Mouse (Mus musculus): ENCODE measurements around the gene Cyp2ab1.
"Not testable (repeated sequence)": the region's sequence is repeated elsewhere in the genome, so short reads cannot be mapped to it uniquely, and the experiment has no call there.

Gene Cyp2ab1

DNA sequence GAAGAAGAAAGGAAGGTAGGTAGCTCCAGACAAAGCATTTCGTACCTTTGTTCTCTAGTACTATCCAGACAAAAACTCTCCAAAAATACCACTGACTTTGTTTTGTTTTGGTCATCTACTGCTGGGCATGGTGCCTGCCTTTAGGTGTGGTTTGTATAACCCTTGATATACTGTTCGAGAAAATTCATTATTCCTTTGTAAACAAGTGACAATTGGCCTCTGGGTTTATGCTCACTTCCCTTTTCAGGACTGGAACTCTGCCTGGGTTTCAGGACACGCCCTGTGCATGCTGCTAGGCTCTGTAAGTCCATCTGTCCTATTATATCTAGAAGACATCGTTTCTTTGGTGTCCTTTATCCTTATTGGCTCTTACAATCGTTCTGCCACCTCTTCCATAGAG, at the start of gene Cyp2ab1:
Cyp2ab1 (minus strand) TSS at position 119 of the 400 bp plus-strand sequence.
- no peak for DNase-seq (ENCODE audit: low spot score)

GRCm38 (mm10) chr16:20371731-20372130, 46.5 kb upstream of the Cyp2ab1 start:
- DNase-seq (ENCODE audit: low spot score), result peak; percentile 9

GRCm38 (mm10) chr16:20368221-20368620, 43.0 kb upstream of the Cyp2ab1 start:
- no peak for DNase-seq (ENCODE audit: low spot score)

GRCm38 (mm10) chr16:20362121-20362520, 36.9 kb upstream of the Cyp2ab1 start:
- no peak for DNase-seq (ENCODE audit: low spot score)

- DNase-seq (ENCODE audit: low spot score), result not testable (repeated sequence)
Observed at GRCm38 (mm10) chr16:20361496-20361895, 36.3 kb upstream of the Cyp2ab1 start.

- DNase-seq (ENCODE audit: low spot score), result no peak
Observed at GRCm38 (mm10) chr16:20359643-20360295, 34.6 kb upstream of the Cyp2ab1 start.

DNA sequence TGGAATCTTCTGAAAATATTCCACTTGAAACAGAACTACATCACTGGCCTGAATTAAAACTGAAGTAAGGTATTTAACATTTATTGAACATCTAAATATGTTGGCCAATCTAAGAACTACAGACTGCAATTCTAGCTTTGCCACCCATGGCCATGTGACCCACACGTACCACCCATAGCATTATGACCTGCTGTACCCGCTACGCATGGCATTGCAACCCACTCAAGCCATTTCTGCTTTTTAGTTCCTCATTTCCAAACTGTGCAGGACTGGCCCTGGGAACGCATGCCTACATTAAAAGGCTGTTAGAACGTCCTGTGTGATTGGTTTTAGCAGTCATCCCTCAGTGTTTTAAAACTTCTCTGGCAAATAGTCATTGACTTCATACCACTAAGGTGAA, 32.6 kb upstream of the Cyp2ab1 start:
- DNase-seq (ENCODE audit: low spot score), result no peak

DNA sequence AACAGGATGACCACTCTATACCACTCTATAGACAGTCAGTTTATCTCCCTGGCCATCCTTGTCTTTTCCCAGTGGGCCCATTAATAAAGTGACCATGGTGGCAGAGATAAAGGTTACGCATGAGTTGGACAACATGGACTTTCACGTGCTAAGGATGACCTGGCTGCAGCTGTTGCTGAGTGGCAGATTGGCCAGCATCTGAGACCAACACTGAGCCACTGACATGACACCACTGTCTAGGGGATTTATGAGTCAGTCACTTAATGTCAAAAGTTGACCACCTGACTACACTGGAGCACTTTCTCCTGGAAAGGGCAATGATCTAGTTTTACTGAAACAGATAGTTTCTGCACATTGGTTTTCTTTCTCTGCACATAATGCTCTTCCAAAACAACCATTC, 29.6 kb upstream of the Cyp2ab1 start:
- DNase-seq (ENCODE audit: low spot score), result no peak

GRCm38 (mm10) chr16:20354011-20354410, 28.8 kb upstream of the Cyp2ab1 start:
- no peak for DNase-seq (ENCODE audit: low spot score)

- DNase-seq (ENCODE audit: low spot score), result no peak
Observed at GRCm38 (mm10) chr16:20345464-20345863, 20.3 kb upstream of the Cyp2ab1 start.

DNA sequence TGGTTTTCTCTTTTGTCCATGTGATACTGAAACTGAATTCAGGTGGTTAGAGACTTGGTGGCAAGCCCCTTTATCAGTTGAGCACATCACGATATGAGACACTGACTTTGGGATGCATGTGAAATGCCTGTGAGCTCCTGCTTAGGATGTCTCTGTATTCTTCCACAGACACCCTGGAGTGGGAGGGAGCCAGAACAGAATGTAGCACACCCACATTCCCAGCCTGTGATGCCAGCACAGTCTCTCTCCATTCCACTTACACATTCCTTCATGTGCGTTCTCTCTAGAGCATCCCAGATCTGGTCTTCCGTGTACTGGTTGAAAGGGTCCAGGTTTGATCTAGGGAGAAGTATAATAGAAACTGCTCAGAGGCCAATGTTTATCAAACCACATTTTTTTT, 13.4 kb upstream of the Cyp2ab1 start:
- DNase-seq (ENCODE audit: low spot score), result no peak

- DNase-seq (ENCODE audit: low spot score), result no peak
Observed at GRCm38 (mm10) chr16:20334918-20335317, 9.7 kb upstream of the Cyp2ab1 start.

- no peak for DNase-seq (ENCODE audit: low spot score)
Observed at GRCm38 (mm10) chr16:20328306-20328705, 3.1 kb upstream of the Cyp2ab1 start.

DNA sequence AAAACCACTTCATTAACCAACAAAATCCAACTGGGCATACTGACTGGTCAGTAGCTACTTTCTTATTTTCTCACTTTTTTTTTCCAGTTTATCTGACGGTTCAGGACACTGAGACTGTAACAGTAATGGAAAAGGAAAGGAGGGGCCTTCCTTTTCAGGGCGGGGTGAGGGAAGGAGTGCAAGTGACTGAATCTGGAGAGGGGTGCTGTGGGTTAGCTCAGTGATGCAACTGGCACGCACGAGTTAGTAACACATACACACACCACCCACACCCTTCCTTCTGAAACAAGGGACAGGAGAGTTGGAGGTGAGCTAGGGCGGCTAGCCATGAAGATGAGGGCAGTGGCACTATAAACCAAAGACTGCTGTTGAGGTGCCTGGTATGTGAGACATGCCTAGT, 1.3 kb downstream of the Cyp2ab1 start:
- no peak for DNase-seq (ENCODE audit: low spot score)

DNA sequence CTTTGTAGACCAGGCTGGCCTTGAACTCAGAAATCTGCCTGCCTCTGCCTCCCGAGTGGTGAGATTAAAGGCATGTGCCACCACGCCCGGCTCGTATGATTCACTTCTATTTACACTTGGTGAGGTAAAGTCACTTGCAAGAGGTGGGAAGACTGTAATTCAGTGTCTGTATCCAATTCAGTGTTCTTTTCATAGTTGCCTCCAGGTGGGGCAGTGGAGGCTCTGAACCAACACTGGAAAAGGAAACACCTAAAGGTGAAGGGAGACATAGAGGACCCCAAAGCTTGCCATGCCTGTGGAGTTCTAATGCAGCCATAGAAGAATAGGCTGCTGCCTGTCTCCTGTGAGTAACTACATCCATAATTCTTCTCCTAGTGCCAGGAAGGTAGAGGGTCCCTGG, 2.9 kb downstream of the Cyp2ab1 start:
- no peak for DNase-seq (ENCODE audit: low spot score)

DNA sequence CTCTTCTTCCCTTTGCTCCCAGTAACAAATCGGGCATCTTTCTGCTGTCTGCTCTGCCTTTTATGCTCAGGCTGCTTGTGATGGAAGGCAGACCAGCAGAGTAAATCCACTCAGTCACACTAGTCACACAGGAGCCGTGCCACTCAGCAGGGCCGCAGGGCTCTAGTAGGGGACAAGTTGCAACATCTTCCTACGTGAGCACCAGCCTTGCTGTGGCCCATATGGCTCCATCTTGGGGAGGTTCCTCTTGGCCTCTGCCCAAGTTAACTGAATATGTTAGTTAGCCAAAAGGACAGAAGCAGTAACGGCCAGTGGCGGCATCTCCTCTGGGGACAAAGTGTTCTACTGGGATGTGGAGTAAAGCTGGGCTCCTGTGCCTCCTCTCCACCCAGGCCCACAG, 8.4 kb downstream of the Cyp2ab1 start:
- DNase-seq (ENCODE audit: low spot score), result no peak

- no peak for DNase-seq (ENCODE audit: low spot score)
Observed at GRCm38 (mm10) chr16:20315266-20315665, 9.9 kb downstream of the Cyp2ab1 start.

GRCm38 (mm10) chr16:20312272-20312671, 12.9 kb downstream of the Cyp2ab1 start:
- DNase-seq (ENCODE audit: low spot score), result no peak

- DNase-seq (ENCODE audit: low spot score), result peak; percentile 95
Observed at GRCm38 (mm10) chr16:20301770-20302649, 23.2 kb downstream of the Cyp2ab1 start, which contains the start of gene Parl. Gene Parl (minus strand): TSS chr16:20302387.

DNA sequence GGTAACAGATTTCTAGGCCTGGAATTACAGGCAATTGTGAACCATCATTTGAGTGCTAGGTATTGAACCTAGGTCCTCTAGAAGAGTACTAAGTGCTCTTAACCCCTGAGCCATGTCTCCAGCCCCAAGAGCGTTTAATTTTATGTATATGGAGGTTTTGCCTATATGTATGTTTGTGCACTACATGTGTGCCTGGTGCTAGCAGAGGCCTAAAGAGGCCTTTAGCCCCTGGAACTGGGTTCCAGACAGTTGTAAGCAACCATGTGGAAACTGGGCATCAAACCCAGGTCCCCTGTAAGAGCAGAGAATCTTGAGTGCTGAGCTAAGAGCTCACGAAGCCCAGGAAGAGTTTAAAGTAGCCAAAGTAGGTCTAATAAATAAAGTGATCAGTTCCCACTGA, 25.1 kb downstream of the Cyp2ab1 start:
- no peak for DNase-seq (ENCODE audit: low spot score)

GRCm38 (mm10) chr16:20280238-20280637, 45.0 kb downstream of the Cyp2ab1 start:
- no peak for DNase-seq (ENCODE audit: low spot score)

DNA sequence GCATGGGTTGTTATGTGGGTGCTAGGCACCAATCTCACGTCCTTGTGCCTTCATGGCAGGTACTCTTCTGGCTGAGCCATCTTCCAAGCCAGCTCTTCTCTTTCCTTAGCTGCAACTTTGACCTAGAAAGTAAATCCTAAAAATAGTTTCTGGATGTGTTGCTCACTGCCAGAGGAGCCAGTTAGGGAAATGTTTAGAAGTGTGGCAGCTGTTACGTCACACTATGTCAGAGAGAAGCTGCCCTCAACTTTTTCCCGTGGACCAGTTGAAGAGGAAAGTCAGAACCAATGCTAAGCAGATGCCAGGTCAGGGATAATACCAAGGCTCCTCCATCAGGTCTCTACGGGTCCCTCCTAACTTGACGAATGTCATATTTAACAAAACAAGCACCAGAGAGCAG, 45.8 kb downstream of the Cyp2ab1 start:
- DNase-seq (ENCODE audit: low spot score), result no peak

DNA sequence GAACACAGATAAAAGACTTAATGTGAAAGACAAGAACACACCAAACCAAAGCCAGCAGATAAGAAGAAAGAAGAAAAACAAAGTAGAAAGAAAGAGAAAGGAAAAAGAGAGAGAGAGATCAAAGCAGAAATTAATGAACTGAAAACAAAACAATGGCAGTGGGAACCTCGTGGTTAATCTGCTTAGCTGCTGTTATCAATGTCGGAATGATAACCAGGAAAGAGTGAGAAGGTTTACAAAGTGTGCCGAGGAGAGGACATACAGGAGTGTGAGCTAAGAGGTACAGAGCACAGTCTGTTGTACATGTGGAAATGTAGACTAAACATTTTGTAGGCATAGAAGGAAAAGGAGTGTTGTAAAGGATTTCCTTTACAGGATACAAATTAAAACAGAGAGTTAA, 52.2 kb downstream of the Cyp2ab1 start:
- DNase-seq (ENCODE audit: low spot score), result no peak

Measured in embryo, embryonic 10.5 days (tissue).